Mouse (Mus musculus) liver, embryonic 14.5 days (tissue): ENCODE data around the gene Bri3. TPM values are rescaled to one million over a fixed set of nuclear protein-coding genes. Genes with fewer than 3 reads are reported as not detected.

ENCODE experiments used
- ATAC-seq: fragments of 200-750 bp; cut with Nextera tagmentation; 2 replicates; pipeline ENCODE4 v1.8.0; 2017; ENCODE audit warnings: moderate number of reproducible peaks, mild to moderate bottlenecking, moderate library complexity; ENCODE audit not compliant: insufficient read depth
- DNase-seq, 3 experiments: peaks; one replicate each; pipeline ENCODE4 v3.0.0-alpha.2; 2012 to 2013; ENCODE audit warnings: low read depth in 3 of 3, low spot score in 3 of 3
- H3K27ac ChIP-seq: fragments of 300-500 bp; sonication (generic); 2 replicates; pipeline ENCODE4 v1.5.1; 2014; ENCODE audit warnings: moderate library complexity, mild to moderate bottlenecking, control low read depth, inconsistent platforms
- H3K27me3 ChIP-seq: fragments of 300-500 bp; sonication (generic); 2 replicates; pipeline ENCODE4 v1.6.1; 2014; ENCODE audit warnings: mild to moderate bottlenecking, low read length, moderate library complexity; ENCODE audit not compliant: control insufficient read depth, insufficient read depth
- H3K36me3 ChIP-seq: fragments of 300-500 bp; sonication (generic); replicated peaks from 2 replicates; pipeline ENCODE4 v1.6.1; 2014; ENCODE audit warnings: low read depth; ENCODE audit not compliant: control insufficient read depth, insufficient read depth
- H3K4me1 ChIP-seq, 2 experiments: fragments of 200-500 bp in 1 of 2; fragments of 300-500 bp in 1 of 2; sonication (generic) in 1 of 2; replicated peaks; 2 replicates each; pipeline ENCODE4 v1.6.1; 2012 to 2014; ENCODE audit warnings: antibody characterized with exemption in 1 of 2, inconsistent platforms in 1 of 2, low read length in 1 of 2; ENCODE audit not compliant: control insufficient read depth in 2 of 2, insufficient read depth in 2 of 2
- H3K4me2 ChIP-seq: fragments of 300-500 bp; sonication (generic); 2 replicates; pipeline ENCODE4 v1.6.1; 2014; ENCODE audit warnings: low read depth, mild to moderate bottlenecking, control low read depth, moderate library complexity
- H3K4me3 ChIP-seq, 2 experiments: fragments of 200-500 bp in 1 of 2; fragments of 300-500 bp in 1 of 2; sonication (generic) in 1 of 2; 2 replicates each; pipeline ENCODE4 v1.5.1; 2012 to 2014; ENCODE audit warnings: low read depth in 2 of 2, low read length in 2 of 2, mild to moderate bottlenecking in 2 of 2, control low read depth in 1 of 2, inconsistent platforms in 1 of 2, moderate library complexity in 1 of 2; ENCODE audit not compliant: insufficient read depth in 1 of 2
- H3K9ac ChIP-seq: fragments of 300-500 bp; sonication (generic); replicated peaks from 2 replicates; pipeline ENCODE4 v1.6.1; 2014; ENCODE audit warnings: mild to moderate bottlenecking, control low read depth, moderate library complexity
- H3K9me3 ChIP-seq: fragments of 300-500 bp; sonication (generic); 2 replicates; pipeline ENCODE4 v1.6.1; 2016; ENCODE audit warnings: low read length, mixed read lengths; ENCODE audit not compliant: control insufficient read depth
- CTCF ChIP-seq: IDR thresholded peaks from 2 replicates; pipeline ENCODE4 v1.5.1; 2016; ENCODE audit warnings: antibody characterized with exemption, low read depth, control low read depth
- EP300 ChIP-seq: IDR thresholded peaks from 2 replicates; pipeline ENCODE4 v1.6.1; 2016; ENCODE audit warnings: antibody characterized with exemption, low read depth
- WGBS: fragments of 180-500 bp; shearing (Covaris S2); extraction: QIAGEN DNeasy Blood & Tissue Kit; methylation state at CpG from one replicate; pipeline ENCODE4 v1.1.7; 2014; ENCODE audit not compliant: insufficient replicate concordance; 5-methylcytosine and 5-hydroxymethylcytosine counted together
- polyA plus RNA-seq, 2 experiments: library from polyadenylated mRNA; depleted of rRNA in 1 of 2; stranded (reverse) in 1 of 2; unstranded in 1 of 2; fragments of >200 nt; fragmentation: Nextera tagmentation in 1 of 2; extraction: Ambion mirVana in 1 of 2; gene quantifications; 2 replicates each; pipeline versions ENCODE4 v1.2.1 to v1.2.3; 2012 to 2014

Bri3 gene
- polyA plus RNA-seq, 2 experiments = 12.1 to 15.9 TPM

DNA sequence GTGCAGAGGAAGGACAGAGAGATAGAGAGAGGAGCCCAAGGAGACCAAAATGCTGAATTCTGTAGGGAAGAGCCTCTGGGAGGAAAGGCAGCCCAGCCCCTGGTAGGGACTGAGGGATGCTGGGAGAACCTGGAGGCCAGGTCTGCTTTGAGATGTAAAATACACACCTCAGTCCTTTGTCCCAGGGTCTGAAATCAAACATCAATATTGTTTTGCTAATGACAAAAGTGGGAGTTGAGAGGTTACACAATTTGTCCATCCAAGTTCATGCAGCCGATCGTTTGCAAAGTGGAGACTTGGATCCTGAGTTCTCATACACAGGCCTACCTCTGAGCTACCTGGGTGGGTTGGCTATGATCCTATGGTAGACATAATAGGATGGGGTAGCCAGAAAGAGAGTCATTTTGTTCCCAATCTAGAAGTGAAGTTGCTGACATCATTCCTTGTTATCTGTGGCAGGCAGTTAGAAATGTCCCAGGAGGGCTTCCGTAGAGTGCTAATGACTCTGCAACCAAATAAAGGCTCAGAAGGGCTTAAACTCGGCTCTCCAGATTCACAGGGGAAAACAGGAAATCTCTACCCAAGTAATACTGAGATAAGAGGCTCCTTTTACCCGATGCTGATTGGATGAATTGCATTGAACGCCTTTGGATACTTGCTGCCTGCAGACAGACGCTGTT is 208.7 kb downstream of the Bri3 start:
- Histone ChIP-seq H3K27ac (no peak overlapping the region), H3K27me3 (no peaks in the 10 kb centered on the region), H3K4me1 (no peaks in the 10 kb centered on the region), H3K9ac (no peak overlapping the region), H3K9me3 (no peaks in the 10 kb centered on the region), H3K4me2 (no peak overlapping the region), H3K4me3 (no peak overlapping the region), H3K36me3 (no peaks in the 10 kb centered on the region)
- WGBS = 37% methylated on average over 7 of the region's 7 CpGs
- TF ChIP-seq CTCF (no peak), EP300 (no peak)
- DNase-seq (no peak), ATAC-seq (no peak)

DNA sequence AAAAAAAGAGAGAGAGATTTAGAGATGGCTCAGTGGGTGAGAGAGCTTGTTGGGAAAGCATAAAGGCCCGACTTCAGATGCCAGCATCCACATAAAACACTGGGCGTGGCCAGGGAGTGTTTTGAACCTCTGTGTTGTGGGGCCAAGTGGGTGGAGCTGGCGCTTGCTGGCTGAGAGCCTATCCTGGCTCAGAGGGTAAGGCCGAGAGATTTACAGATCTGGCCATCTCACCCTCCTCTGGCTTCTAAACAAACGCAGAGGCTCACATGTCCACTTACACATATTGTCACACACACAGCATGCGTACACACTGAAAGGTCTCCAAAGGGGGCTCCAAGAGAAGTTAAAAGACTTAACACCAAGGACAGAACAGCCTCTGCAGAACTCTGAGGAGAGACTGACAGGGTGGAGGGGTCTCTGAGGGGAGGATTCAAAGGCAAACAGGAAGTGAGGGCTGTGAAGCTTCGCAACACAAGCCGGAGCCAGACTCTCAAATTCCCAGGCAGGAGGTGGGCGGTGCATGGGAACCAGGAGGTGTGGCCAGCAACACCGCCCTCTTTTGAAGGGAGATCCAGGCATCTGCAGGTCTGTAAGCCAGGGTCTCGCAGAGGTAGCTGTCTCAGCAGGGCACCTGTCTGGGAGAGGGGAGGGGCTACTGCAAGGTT is 213.5 kb downstream of the Bri3 start:
- Histone ChIP-seq H3K4me2 (no peak overlapping the region; the same call in 1 of the 2 replicates), H3K27me3 (no peaks in the 10 kb centered on the region), H3K4me1 (no peaks in the 10 kb centered on the region), H3K9me3 (no peaks in the 10 kb centered on the region), H3K27ac (no peak overlapping the region), H3K4me3 (no peak overlapping the region), H3K36me3 (no peaks in the 10 kb centered on the region), H3K9ac (no peak overlapping the region)
- TF ChIP-seq CTCF (no peak), EP300 (no peak)
- no peak for ATAC-seq
- no peak for DNase-seq
- 7% methylated on average over 11 of the region's 11 CpGs for WGBS

DNA sequence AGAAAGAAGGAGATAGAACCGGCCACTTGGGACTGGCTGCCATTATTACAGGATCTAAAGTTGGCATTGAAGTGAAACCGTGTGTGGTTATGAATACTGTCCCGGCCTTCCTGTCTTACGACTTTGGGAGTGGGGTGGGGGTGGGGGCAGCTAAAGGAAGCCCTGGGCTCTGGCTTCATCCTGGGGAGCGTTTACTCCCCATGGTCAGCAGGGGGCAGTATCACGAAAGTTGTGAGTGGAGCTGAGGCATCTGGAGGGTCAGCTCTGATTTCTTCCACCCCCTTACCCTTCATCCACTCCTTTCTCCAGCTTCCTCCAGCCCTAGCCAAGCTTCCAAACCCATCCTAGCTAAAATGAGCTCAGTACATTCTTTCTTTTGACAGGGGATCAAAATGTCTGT is 222.8 kb downstream of the Bri3 start:
- no peaks in the 10 kb centered on the region for H3K36me3 ChIP-seq
- no peak for ATAC-seq
- 27% methylated on average over 6 of the region's 6 CpGs for WGBS
- H3K9ac ChIP-seq = no peak overlapping the region
- no peaks in the 10 kb centered on the region for H3K27me3 ChIP-seq
- no peaks in the 10 kb centered on the region for H3K4me1 ChIP-seq
- TF ChIP-seq CTCF (peak; percentile 37; the same call in 1 of the 2 replicates), EP300 (no peak)
- no peak overlapping the region for H3K4me2 ChIP-seq
- DNase-seq = no peak
- H3K9me3 ChIP-seq = no peaks in the 10 kb centered on the region
- no peak overlapping the region for H3K4me3 ChIP-seq
- H3K27ac ChIP-seq = no peak overlapping the region

DNA sequence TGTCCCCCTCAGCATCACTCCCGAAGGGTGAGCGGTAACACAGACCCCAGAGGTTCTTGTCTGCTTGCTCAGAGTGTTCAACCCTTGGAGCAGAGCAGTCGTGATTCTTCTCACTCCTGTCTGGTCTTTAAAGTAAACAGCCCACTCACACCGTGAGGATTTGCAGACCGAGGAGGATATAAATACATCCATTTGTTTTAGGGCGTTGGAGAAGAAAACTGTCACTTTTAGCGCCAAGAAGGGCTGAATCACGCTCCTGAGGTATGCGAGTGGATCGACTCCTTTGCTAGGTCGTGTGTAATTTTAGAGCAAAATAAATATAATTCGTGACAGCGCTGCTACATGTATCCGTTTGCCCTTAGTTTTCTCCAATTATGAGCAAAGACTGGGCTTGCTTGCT is 228.8 kb downstream of the Bri3 start:
- TF ChIP-seq EP300 (no peak), CTCF (no peak)
- no peak overlapping the region for H3K4me2 ChIP-seq
- no peak overlapping the region for H3K4me3 ChIP-seq
- H3K9ac ChIP-seq = no peak overlapping the region
- H3K4me1 ChIP-seq = no peaks in the 10 kb centered on the region
- no peaks in the 10 kb centered on the region for H3K27me3 ChIP-seq
- DNase-seq = no peak
- ATAC-seq = no peak
- 62% methylated on average over 14 of the region's 14 CpGs for WGBS
- H3K9me3 ChIP-seq = no peaks in the 10 kb centered on the region
- no peak overlapping the region for H3K27ac ChIP-seq
- H3K36me3 ChIP-seq = no peaks in the 10 kb centered on the region

DNA sequence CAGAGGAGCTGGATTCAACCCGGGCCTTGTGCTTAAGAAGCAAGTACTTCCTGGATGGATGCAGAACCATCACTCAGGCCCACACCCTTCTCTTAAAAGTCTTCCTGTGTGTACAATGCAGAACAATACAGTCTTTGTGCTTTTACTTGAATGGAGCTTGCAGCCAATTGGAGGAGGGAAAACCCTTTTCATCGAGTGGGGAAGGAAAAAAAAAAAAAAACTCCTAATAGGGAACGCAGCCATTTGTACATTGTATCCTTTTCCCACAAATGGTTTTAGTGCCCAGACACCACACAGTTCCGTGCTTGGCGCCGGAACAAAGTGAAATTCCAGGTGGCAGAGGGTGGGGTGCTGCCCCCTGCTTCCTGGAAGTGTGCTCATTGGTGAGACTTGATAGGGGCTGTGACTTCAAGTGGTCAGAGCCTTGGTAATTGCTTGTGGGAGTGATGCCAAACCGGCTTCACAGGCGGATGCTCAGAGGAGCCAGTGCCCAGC is 235.5 kb downstream of the Bri3 start:
- H3K4me2 ChIP-seq = no peak overlapping the region
- DNase-seq (no peak), ATAC-seq (no peak)
- H3K36me3 ChIP-seq = no peaks in the 10 kb centered on the region
- TF ChIP-seq CTCF (no peak), EP300 (no peak)
- no peaks in the 10 kb centered on the region for H3K9me3 ChIP-seq
- no peak overlapping the region for H3K4me3 ChIP-seq
- no peak overlapping the region for H3K9ac ChIP-seq
- H3K4me1 ChIP-seq = no peaks in the 10 kb centered on the region
- H3K27me3 ChIP-seq = no peaks in the 10 kb centered on the region
- H3K27ac ChIP-seq = no peak overlapping the region
- WGBS = 56% methylated on average over 8 of the region's 8 CpGs
